Mouse (Mus musculus): ENCODE measurements around the gene Enpp4. TPM values are rescaled to one million over a fixed set of nuclear protein-coding genes. Genes with fewer than 3 reads are reported as not detected.

The Enpp4 gene
- polyA plus RNA-seq, 1 experiment: 3.4 TPM

DNA sequence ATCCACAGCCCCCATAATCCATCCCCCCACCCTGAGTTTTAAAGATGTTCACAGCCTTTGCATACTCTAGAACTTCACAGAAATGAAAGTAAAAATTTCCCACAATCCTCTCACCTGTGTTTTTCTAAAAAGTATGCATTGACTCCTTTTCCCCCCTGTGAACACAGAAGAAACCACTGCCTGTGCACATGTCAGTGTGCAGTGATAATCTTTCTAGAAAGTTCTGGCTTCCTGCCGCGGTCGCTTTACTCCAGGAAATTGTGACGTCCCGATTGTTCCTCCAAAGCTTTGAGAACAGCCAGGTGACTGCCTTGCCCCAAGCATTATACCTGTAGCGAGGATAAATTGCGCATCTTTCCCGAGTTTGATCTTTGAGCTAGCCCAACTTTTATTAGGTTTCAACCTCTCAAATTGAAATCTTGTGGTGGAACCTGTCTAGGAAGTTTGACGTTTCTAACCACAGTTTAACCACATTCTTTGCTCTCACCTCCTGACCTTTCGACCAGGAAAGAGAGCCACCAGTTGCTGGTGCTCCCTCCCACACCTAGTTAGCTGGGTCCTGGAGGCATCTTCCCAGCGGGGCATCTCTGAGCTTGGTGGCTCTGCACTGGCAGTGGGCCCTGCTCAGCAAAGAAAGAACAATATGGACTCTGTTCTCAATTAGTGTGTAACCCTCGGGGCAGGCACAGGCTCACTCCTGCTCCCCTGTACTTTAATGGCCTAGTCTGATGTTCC lies 15.9 kb upstream of the Enpp4 start:
- peak in 1 of 2 experiments; percentile 25 for DNase-seq (ENCODE audit: low read depth in 1 of 2, low spot score in 2 of 2)
- WGBS: 17% methylated on average over 12 of the region's 12 CpGs
- no peaks in the 10 kb centered on the region for H3K36me3 ChIP-seq (ENCODE audit: control insufficient read depth, insufficient read depth, low read length)
- TF ChIP-seq CTCF (IDR thresholded peaks at IDR 0.05; ENCODE audit: extremely low read depth, insufficient read depth, insufficient read length, insufficient replicate concordance) (no peak), POLR2A (IDR thresholded peaks at IDR 0.05; ENCODE audit: low read depth, low read length) (no peak)
- no peak overlapping the region for H3K4me3 ChIP-seq (ENCODE audit: extremely low read depth, insufficient read depth, insufficient read length)
- peaks cover 4% of the 10 kb centered on the region; the same call in 1 of the 2 replicates for H3K4me1 ChIP-seq (ENCODE audit: control insufficient read depth, insufficient read depth, insufficient read length)
- H3K27ac ChIP-seq (ENCODE audit: insufficient read depth, low read length): peak overlapping the region; percentile 35
- no peaks in the 10 kb centered on the region for H3K27me3 ChIP-seq (ENCODE audit: control insufficient read depth, insufficient read depth, low read length)

- Histone ChIP-seq H3K36me3 (ENCODE audit: control insufficient read depth, insufficient read depth, low read length) (no peaks in the 10 kb centered on the region), H3K4me3 (ENCODE audit: extremely low read depth, insufficient read depth, insufficient read length) (no peak overlapping the region), H3K27me3 (ENCODE audit: control insufficient read depth, insufficient read depth, low read length) (no peaks in the 10 kb centered on the region), H3K27ac (ENCODE audit: insufficient read depth, low read length) (no peak overlapping the region), H3K4me1 (ENCODE audit: control insufficient read depth, insufficient read depth, insufficient read length) (peaks cover 4% of the 10 kb centered on the region; the same call in 1 of the 2 replicates)
- 84% methylated on average over 4 of the region's 4 CpGs for WGBS
- no peak for TF ChIP-seq POLR2A (IDR thresholded peaks at IDR 0.05; ENCODE audit: low read depth, low read length)
- TF ChIP-seq CTCF (IDR thresholded peaks at IDR 0.05; ENCODE audit: extremely low read depth, insufficient read depth, insufficient read length, insufficient replicate concordance): no peak
- DNase-seq (ENCODE audit: low read depth in 1 of 2, low spot score in 2 of 2): no peak
Observed at GRCm38 (mm10) chr17:44118231-44118630, 12.6 kb upstream of the Enpp4 start.

- no peak overlapping the region for H3K27ac ChIP-seq (ENCODE audit: insufficient read depth, low read length)
- no peaks in the 10 kb centered on the region for H3K36me3 ChIP-seq (ENCODE audit: control insufficient read depth, insufficient read depth, low read length)
- no peak for DNase-seq (ENCODE audit: low read depth in 1 of 2, low spot score in 2 of 2)
- no peaks in the 10 kb centered on the region for H3K27me3 ChIP-seq (ENCODE audit: control insufficient read depth, insufficient read depth, low read length)
- peaks cover 4% of the 10 kb centered on the region; the same call in 1 of the 2 replicates for H3K4me1 ChIP-seq (ENCODE audit: control insufficient read depth, insufficient read depth, insufficient read length)
- no peak overlapping the region for H3K4me3 ChIP-seq (ENCODE audit: extremely low read depth, insufficient read depth, insufficient read length)
- no peak for TF ChIP-seq CTCF (IDR thresholded peaks at IDR 0.05; ENCODE audit: extremely low read depth, insufficient read depth, insufficient read length, insufficient replicate concordance)
- TF ChIP-seq POLR2A (IDR thresholded peaks at IDR 0.05; ENCODE audit: low read depth, low read length): no peak
- WGBS: 86% methylated on average over 2 of the region's 2 CpGs
Observed at GRCm38 (mm10) chr17:44117721-44118120, 12.1 kb upstream of the Enpp4 start.

GRCm38 (mm10) chr17:44116584-44116983 lies 11.0 kb upstream of the Enpp4 start:
- TF ChIP-seq POLR2A (IDR thresholded peaks at IDR 0.05; ENCODE audit: low read depth, low read length): no peak
- TF ChIP-seq CTCF (IDR thresholded peaks at IDR 0.05; ENCODE audit: extremely low read depth, insufficient read depth, insufficient read length, insufficient replicate concordance): no peak

DNA sequence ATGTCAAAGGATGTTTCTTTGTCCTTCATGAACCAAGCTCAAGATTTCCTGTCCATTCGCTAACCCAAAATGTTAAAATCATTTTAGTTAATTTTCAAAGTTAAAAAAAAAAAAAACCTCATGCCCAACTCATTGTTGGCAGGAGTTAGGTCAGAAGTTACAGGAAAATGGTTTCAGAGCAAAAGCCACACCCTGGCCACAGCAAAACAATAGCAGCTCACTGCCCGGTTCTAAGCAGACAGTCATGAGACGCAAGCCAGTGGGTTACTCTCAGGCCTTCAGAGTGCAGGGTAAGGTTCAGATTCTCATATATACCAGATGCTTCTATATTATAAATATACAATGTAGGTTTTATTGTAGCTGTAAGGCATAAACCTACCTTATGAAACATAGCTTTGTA lies 2.7 kb upstream of the Enpp4 start:
- Histone ChIP-seq H3K36me3 (ENCODE audit: control insufficient read depth, insufficient read depth, low read length) (no peaks in the 10 kb centered on the region), H3K4me1 (ENCODE audit: control insufficient read depth, insufficient read depth, insufficient read length) (no peaks in the 10 kb centered on the region; the same call in 1 of the 2 replicates), H3K4me3 (ENCODE audit: extremely low read depth, insufficient read depth, insufficient read length) (no peak overlapping the region), H3K27ac (ENCODE audit: insufficient read depth, low read length) (no peak overlapping the region; the same call in 1 of the 2 replicates), H3K27me3 (ENCODE audit: control insufficient read depth, insufficient read depth, low read length) (peaks cover 4% of the 10 kb centered on the region; the same call in 1 of the 2 replicates)
- no peak for TF ChIP-seq POLR2A (IDR thresholded peaks at IDR 0.05; ENCODE audit: low read depth, low read length)
- TF ChIP-seq CTCF (IDR thresholded peaks at IDR 0.05; ENCODE audit: extremely low read depth, insufficient read depth, insufficient read length, insufficient replicate concordance): no peak
- DNase-seq (ENCODE audit: low read depth in 1 of 2, low spot score in 2 of 2): no peak
- 69% methylated on average over 3 of the region's 3 CpGs for WGBS

More at GRCm38 (mm10) chr17:44116584-44116983, 11.0 kb upstream of the Enpp4 start:
- H3K27ac ChIP-seq (ENCODE audit: insufficient read depth, low read length): no peak overlapping the region
- no peaks in the 10 kb centered on the region for H3K27me3 ChIP-seq (ENCODE audit: control insufficient read depth, insufficient read depth, low read length)
- DNase-seq (ENCODE audit: low read depth in 1 of 2, low spot score in 2 of 2): no peak
- no peak overlapping the region for H3K4me3 ChIP-seq (ENCODE audit: extremely low read depth, insufficient read depth, insufficient read length)
- H3K36me3 ChIP-seq (ENCODE audit: control insufficient read depth, insufficient read depth, low read length): no peaks in the 10 kb centered on the region
- peaks cover 4% of the 10 kb centered on the region; the same call in 1 of the 2 replicates for H3K4me1 ChIP-seq (ENCODE audit: control insufficient read depth, insufficient read depth, insufficient read length)
- WGBS: 50% methylated on average over 2 of the region's 2 CpGs

- TF ChIP-seq POLR2A (IDR thresholded peaks at IDR 0.05; ENCODE audit: low read depth, low read length): no peak
- no peak for TF ChIP-seq CTCF (IDR thresholded peaks at IDR 0.05; ENCODE audit: extremely low read depth, insufficient read depth, insufficient read length, insufficient replicate concordance)
- 94% methylated on average over 10 of the region's 10 CpGs for WGBS
- Histone ChIP-seq H3K36me3 (ENCODE audit: control insufficient read depth, insufficient read depth, low read length) (no peaks in the 10 kb centered on the region), H3K4me3 (ENCODE audit: extremely low read depth, insufficient read depth, insufficient read length) (no peak overlapping the region), H3K4me1 (ENCODE audit: control insufficient read depth, insufficient read depth, insufficient read length) (no peaks in the 10 kb centered on the region; the same call in 1 of the 2 replicates), H3K27ac (ENCODE audit: insufficient read depth, low read length) (no peak overlapping the region), H3K27me3 (ENCODE audit: control insufficient read depth, insufficient read depth, low read length) (peaks cover 4% of the 10 kb centered on the region; the same call in 1 of the 2 replicates)
- no peak for DNase-seq (ENCODE audit: low read depth in 1 of 2, low spot score in 2 of 2)
Observed at GRCm38 (mm10) chr17:44101961-44102360, 3.6 kb downstream of the Enpp4 start.

DNA sequence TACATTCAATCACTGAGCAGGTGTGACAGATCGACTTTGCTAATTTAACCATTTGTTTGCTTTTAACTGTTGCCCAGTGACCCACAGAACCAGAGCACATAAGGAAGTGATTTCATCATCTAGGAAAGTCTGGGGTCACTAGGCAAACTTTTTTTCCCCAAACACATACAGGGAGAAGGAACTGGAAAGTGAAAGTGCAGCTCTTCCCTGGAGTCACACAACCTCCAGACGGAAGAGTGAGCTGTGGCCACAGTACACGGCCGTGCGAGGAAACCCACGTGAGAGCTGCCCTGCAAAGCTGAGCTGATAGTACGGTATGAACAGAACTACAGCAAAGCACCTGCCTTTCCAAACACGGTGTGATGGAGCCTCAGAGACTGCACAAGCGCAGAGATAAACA lies 4.7 kb downstream of the Enpp4 start:
- Histone ChIP-seq H3K4me1 (ENCODE audit: control insufficient read depth, insufficient read depth, insufficient read length) (no peaks in the 10 kb centered on the region; the same call in 1 of the 2 replicates), H3K4me3 (ENCODE audit: extremely low read depth, insufficient read depth, insufficient read length) (no peak overlapping the region), H3K36me3 (ENCODE audit: control insufficient read depth, insufficient read depth, low read length) (no peaks in the 10 kb centered on the region), H3K27ac (ENCODE audit: insufficient read depth, low read length) (no peak overlapping the region), H3K27me3 (ENCODE audit: control insufficient read depth, insufficient read depth, low read length) (peaks cover 4% of the 10 kb centered on the region; the same call in 1 of the 2 replicates)
- DNase-seq (ENCODE audit: low read depth in 1 of 2, low spot score in 2 of 2): no peak
- 73% methylated on average over 9 of the region's 9 CpGs for WGBS
- TF ChIP-seq POLR2A (IDR thresholded peaks at IDR 0.05; ENCODE audit: low read depth, low read length) (no peak), CTCF (IDR thresholded peaks at IDR 0.05; ENCODE audit: extremely low read depth, insufficient read depth, insufficient read length, insufficient replicate concordance) (no peak)

Data from spleen, adult 2 months (tissue).